Mouse (Mus musculus) urinary bladder, adult 18-20 months (tissue): ENCODE measurements around the gene Ap4b1.

Experiments used
- DNase-seq, 2 experiments: peaks; one replicate each; pipeline ENCODE4 v3.0.0; 2022; ENCODE audit warnings: low spot score in 2 of 2, mixed read lengths in 2 of 2

The Ap4b1 gene

DNA sequence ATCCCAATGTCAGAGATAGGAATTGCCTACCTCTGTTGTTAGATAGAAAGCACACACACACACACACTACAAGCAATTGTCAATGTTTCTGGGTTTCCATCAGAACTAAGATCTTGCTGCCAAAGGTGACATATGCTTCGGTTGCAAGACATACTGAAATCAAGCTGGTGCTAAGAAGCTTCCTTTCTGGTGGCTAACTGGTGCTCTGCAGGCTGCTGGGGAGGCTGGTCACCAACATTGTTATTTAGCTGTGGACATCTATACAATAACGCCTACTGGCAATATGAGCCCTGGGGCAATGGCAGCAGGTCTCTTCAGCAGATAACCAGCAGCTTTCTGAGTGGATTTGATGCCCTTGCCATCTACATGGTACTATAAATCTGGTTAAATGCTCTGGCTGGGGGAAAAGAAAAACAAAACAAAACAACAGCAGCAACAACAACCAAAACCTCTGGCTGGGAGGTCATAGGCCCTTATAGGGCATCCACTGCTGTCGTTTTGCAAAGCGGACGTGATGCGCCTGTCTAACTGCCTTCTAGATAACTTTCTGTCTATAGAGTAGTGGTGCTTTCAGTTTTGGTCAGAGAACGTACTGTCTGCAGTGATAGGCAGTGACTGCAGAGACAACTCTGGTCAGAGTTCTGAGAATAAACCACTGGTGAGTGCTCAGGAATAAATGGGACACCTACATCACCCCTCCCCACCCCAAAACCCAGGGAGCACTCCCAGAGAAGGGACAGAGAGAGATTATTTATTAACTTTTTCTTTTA is 47.9 kb downstream of the Ap4b1 start:
- DNase-seq: no peak

DNA sequence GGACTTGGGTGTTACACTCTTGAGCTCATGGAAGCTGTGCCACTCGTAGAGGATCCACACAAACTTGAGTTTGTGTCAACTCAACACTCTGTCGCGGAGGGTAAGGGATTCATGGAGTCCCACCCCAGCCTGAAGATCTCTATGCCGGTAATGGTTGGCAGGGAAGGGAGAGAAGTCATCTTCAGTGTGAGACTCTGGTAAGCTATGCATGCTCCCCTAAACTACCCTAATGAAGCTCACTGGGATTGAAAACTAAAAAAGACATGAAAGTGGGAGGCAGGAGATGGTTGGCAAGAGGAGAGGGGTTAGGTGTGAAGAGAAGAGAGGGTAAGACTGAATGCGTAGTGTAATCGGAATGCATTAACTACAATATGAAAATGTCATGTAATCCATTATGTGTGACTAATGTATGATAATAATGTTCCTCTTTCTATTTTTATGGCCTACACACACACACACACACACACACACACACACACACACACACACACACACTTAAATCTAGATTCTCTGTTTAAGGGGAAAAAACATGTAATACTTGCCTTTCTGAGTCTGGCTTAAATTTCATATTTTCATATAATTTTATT is 48.8 kb downstream of the Ap4b1 start:
- no peak for DNase-seq

DNA sequence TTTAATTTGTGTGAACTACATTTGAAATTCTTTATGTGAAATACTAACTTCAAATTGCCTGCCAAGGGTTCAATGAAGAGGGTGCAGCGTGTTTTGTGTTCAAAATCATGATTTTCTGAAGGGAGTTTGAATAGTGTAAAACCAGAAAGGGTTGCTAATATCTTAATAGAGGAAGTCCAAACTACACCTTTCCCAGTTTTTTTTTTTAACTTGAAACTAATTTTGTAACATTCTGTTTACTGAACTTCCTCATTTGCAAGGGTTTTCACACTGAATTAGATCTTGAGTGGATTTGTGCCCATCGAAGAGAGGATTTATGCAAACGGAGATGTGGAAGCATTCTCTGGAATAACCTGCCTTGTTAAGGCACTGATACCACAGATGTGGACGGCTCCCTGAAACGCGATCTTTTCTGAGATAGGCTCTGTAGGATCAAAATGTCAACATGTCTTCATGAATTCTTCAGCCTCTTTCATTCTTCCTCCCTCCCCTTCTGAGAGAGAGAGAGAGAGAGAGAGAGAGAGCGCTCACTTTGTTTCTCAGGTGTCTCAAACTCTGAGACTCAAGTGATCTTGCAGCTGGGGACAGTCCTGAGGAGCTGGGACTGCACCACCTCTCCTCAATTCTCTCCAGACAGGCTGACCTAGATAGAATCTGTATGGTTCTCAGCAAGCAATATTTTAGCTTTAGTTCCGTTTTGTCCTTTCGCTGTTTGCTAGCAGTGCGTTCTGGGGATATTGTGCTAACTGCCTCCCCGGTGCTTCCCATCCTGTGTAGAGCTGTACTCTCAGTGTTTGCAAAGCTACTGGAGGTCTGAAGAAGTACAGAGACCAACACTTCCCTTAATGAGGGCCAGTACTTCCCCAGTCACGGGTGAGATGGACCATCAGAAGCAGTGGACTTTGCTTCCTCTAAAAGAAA is 49.8 kb downstream of the Ap4b1 start, which contains the start of gene Ptpn22:
Gene Ptpn22 (plus strand): TSS at position 915 of the 921 bp plus-strand sequence.
- no peak for DNase-seq

DNA sequence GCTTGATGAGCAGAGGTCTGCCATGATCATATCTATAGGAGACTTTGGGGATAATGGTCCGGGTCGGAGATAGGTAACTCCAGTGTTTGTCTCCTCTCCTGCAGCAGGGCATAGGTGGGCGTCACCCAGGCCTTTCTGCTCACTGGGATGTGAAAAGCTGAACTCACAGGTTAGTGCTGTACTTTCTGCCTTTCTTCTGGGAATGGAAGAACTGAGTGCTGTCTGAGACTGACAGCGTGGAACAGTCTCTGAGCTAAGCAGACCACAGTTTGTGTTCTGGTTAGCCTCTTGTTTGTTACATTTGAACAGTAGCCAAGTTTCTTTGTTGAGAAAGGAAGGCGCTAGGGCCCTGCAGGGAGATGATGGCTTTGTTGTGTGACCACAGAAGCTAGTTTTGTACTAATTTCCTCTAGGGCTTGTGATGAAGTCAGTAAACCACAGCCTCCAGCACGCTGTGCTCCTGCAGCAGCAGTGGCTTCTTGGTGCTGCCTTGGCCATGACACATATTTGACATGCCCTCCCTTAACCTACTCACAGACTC is 50.6 kb downstream of the Ap4b1 start:
- no peak for DNase-seq

- DNase-seq: no peak
Observed at GRCm38 (mm10) chr3:103862721-103863220, 53.5 kb downstream of the Ap4b1 start.

GRCm38 (mm10) chr3:103864200-103864599 is 54.9 kb downstream of the Ap4b1 start:
- no peak for DNase-seq

- no peak for DNase-seq
Observed at GRCm38 (mm10) chr3:103867424-103867971, 58.2 kb downstream of the Ap4b1 start.

DNA sequence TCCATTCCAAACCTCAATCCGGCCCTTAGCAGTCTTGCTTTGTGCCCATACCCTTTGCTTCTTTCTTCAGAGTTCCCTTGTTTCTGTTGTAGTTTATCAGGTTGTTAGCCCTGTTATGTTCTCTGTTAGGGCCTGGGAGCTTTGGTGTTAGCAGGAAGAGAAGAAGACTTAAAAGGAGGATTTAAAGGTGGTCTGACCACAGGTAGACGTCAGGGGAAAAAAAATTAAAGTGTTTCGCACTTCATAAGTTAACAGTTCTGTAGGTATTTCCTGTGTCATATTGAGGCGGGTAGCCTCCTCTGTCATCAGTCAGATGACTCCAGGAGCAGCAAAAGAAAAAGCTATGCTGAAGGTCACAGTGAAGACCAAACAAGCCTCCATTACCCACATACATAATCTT is 58.7 kb downstream of the Ap4b1 start:
- DNase-seq: no peak
